Mouse (Mus musculus) lung, postnatal 36 days (tissue): ENCODE data around the gene Gpr55.
A peak's percentile ranks its signal among the peaks of the same experiment; 100 is the strongest.
"Not testable (repeated sequence)": the region's sequence is repeated elsewhere in the genome, so short reads cannot be mapped to it uniquely, and the experiment has no call there.

Experiments
- DNase-seq: peaks from one replicate; pipeline ENCODE4 v3.0.0; 2022; ENCODE audit warnings: mixed read lengths

Gpr55 gene

GRCm38 (mm10) chr1:85960873-85961272 lies at the start of gene Gpr55:
Gpr55 (minus strand) TSS chr1:85961007.
- DNase-seq = peak; percentile 63

GRCm38 (mm10) chr1:86007778-86008177 lies 47.0 kb upstream of the Gpr55 start:
- DNase-seq = peak; percentile 94

- DNase-seq = no peak
Measured at GRCm38 (mm10) chr1:86006040-86006439, 45.2 kb upstream of the Gpr55 start.

DNA sequence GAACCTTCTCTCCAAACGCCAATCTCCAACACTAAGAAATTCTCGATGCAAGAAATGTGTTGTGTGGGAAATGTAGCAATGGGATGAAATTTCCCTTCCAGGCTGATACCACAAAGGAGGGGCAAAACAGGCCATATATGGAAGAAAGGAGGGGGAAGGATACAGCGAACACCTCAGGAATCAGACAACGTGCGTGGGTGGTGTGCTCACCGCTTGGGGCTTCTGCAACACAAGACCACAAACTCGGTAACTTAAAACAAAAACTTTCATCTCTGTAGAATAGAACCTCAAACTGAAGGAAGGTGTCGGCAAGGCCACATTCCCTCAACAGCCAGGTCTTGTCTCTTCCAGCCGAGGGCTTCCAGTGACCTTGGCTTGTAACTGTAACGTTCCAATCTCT lies 44.7 kb upstream of the Gpr55 start:
- DNase-seq = no peak

GRCm38 (mm10) chr1:85999853-86000570 lies 39.2 kb upstream of the Gpr55 start:
- no peak for DNase-seq

DNA sequence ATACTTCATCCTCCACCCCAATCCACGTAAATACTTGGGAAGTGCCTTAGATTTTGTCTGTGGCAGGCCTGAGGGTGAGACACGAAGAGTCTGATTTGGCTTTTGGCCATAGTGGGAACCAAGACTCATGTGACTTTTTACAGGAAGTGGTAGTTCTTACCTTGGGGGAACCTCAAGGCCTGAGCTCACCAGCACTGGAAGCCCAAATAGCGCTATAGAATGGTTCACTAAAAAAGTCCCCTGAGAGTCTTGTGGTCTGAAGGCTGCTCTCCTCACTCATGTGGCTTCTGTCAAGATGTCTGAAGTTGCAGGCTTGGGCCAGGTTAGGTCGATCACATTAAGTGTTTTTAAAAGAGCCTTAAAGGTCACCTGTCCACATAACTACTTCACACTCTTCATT lies 37.2 kb upstream of the Gpr55 start:
- no peak for DNase-seq

- no peak for DNase-seq
Measured at GRCm38 (mm10) chr1:85997221-85997620, 36.4 kb upstream of the Gpr55 start.

- DNase-seq = no peak
Measured at GRCm38 (mm10) chr1:85993541-85993940, 32.7 kb upstream of the Gpr55 start.

DNA sequence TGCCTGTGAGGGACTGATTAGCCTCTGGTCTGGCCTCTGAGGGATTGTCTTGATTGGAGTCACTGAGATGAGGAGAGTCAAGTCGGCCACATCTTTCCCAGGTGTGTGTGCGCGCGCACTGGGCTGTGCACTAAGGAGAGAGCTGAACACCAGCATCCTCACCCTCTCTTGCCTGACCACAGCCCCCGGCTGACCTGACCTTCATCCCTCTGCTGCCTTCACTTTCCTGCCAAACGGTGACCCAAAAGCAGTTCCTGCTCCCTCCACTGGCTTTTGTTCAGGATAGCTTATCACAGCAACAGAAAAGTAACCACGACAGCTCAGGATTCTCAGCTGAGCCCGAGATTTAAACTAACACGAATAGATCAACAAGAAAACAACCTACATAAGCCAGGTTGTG lies 31.4 kb upstream of the Gpr55 start:
- no peak for DNase-seq

GRCm38 (mm10) chr1:85988882-85989281 lies 28.1 kb upstream of the Gpr55 start:
- DNase-seq = not testable (repeated sequence)

GRCm38 (mm10) chr1:85988351-85988750 lies 27.5 kb upstream of the Gpr55 start:
- DNase-seq = peak; percentile 41

DNA sequence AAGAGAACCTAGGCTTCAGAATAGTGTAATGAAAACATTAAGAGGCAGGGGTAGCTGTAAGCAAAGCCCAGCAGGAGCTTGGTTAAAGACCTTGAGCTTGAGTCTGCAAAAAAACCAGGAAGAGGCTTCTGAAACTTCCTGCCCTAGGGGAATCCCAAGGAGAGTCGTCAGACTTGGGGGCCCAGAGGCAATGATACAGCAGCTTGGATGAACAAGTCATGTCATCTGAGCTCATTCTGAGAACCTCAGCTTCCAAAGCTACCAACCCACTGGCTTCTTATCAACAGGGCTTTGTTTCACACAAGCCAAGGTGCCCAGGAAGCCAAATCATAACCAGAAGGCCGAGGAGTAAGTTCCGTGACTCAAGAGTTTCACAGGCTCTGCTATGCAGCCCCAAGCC lies 25.0 kb upstream of the Gpr55 start:
- DNase-seq = no peak

DNA sequence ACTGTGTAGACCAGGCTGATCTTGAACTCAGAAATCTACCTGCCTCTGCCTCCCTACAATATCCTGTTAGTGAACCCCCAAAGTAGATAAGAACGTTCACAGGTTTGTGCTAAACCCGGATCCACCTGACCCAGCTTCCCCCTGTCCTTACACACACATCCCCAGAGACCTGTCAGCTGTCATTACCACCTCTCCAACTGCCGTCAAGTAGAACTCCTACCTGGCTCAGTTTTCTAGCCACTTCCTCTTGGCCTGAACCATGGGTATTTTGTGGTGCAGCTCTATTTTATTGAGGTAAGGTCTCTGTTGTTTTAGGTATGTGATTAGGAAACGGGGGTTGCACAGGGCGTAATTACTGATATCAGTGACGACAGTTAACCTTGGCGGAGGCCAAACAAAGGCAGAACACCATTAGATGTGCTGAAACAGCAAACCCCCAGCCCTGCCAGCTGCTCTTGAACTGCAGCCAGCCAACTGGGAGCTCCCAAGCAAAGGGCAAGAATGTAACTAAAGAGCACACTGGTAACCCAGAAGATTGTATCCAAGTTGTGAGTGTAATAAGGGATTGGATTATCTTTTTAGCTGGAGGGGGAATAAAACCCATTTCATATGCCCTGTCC lies 21.0 kb upstream of the Gpr55 start:
- DNase-seq = no peak

DNA sequence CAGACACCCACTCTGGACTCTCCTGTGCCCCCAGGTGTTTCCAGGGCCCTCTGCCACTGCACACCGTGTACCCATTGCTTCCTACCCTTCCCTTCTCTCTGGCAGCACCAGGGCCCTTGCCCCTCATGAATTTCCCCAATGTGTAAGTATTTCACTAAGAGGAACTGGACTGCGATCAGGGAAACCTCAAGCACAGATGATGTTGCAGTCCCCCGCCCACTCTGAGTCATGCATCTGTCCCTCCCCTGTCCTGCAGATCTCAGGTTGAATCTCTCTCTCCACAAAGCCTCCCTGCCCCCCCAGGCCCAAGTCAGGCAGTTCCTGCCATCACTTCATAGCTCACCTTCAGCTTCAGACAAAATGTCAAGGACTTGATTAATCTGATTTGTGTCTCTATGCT lies 16.9 kb upstream of the Gpr55 start:
- peak; percentile 54 for DNase-seq

DNA sequence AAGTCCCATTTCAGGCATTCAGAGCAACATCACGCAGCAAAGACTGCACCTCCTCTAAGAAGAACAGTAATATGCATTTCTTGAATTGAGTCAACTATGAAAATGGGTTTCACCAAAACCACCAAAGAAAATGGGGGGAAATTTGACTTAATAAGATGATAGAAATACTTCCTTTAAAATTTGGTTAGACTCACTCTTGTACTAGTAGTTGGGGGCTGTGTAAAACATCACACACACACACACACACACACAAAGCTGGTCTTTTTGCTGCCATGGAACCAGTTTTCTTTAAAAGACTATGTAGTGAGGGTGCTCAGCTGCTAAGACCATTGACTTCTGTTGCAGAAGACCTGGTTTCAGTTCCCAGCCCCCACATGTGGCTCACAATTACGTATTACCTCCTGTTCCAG lies 12.7 kb upstream of the Gpr55 start:
- no peak for DNase-seq

DNA sequence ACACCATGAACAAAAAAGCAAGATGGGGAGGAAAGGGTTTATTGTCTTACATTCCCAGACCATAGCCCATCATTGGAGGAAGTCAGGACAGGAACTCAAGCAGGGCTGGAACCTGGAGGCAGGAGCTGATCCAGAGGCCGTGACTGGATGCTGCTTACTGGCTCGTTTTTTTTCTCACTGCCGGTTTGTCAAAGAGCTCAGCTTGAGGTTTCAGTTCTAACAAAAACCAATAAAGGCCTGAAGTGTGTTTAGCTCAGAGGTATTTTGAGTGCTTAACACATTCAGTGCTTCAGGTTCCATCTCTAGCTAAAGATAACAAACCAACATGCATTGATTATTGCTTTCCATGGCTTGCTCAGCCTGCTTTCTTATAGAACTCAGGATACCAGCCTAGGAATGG lies 11.5 kb upstream of the Gpr55 start:
- no peak for DNase-seq

GRCm38 (mm10) chr1:85971070-85971469 lies 10.3 kb upstream of the Gpr55 start:
- DNase-seq = no peak

- no peak for DNase-seq
Measured at GRCm38 (mm10) chr1:85969519-85969918, 8.7 kb upstream of the Gpr55 start.

GRCm38 (mm10) chr1:85969081-85969480 lies 8.3 kb upstream of the Gpr55 start:
- DNase-seq = no peak

DNA sequence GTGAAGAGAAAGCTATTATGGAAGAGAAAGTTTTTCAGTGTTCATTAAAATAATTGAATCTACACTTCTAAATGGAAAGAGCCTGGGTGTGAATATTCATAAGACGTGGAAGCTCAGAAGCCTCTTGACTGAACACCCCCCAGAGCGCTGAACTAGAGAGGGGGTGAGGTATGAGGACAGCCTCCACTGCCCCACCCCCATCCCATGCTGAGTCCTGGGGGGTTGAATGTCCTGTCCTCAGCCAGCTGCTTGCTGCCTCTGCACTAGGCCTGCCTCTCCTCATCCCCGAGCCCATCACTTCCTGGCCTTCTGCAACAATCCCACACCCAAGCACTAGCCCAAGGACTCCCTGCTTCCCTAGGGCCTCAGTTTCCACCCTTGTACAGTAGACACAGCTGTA lies 5.0 kb upstream of the Gpr55 start:
- DNase-seq = no peak

- DNase-seq = peak; percentile 16
Measured at GRCm38 (mm10) chr1:85962081-85962480, 1.3 kb upstream of the Gpr55 start.

- no peak for DNase-seq
Measured at GRCm38 (mm10) chr1:85959889-85960276, 924 bp downstream of the Gpr55 start.

DNA sequence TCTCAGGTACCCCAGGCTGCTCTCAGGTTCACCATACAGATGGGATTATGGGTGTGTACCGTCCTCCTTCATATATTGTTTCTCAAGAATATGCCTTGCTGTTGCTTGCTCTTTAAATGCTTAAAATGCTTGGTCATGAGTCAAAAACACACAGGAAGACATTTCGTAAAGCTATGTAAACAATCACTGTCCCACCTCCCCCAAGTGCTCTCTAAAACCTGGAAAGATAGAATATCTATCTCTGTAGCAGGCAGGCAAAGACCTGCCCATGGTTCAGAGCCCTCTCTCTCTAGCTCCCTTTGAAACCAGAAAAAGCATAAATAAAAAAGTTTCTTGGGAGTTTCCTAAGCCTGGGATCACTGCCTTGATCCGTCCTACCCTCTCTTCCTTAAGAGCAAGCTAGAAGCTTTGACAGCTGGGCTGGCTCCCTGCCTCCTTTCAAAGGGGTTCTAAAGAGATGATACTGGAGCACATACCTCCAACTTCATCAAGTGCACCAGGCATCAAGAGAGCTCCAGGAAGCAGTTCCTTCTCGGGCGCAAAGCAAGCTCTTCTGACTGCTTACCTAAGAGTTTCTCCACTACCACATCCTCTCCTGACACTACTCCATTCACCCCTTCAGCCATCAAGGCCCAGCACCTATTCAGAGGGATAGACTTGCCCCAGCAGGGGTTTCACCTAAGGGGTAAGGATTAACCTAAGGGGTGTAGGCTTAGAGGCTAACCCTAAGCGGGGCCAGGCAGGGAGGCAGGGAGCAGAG lies 1.5 kb downstream of the Gpr55 start:
- no peak for DNase-seq
